Mouse (Mus musculus) spleen, postnatal 36 days (tissue): ENCODE measurements around the gene Antxr1.

Experiments
- DNase-seq, 2 experiments: peaks; one replicate each; pipeline ENCODE4 v3.0.0; 2022; ENCODE audit warnings: low spot score in 2 of 2, mixed read lengths in 1 of 2

Gene Antxr1

DNA sequence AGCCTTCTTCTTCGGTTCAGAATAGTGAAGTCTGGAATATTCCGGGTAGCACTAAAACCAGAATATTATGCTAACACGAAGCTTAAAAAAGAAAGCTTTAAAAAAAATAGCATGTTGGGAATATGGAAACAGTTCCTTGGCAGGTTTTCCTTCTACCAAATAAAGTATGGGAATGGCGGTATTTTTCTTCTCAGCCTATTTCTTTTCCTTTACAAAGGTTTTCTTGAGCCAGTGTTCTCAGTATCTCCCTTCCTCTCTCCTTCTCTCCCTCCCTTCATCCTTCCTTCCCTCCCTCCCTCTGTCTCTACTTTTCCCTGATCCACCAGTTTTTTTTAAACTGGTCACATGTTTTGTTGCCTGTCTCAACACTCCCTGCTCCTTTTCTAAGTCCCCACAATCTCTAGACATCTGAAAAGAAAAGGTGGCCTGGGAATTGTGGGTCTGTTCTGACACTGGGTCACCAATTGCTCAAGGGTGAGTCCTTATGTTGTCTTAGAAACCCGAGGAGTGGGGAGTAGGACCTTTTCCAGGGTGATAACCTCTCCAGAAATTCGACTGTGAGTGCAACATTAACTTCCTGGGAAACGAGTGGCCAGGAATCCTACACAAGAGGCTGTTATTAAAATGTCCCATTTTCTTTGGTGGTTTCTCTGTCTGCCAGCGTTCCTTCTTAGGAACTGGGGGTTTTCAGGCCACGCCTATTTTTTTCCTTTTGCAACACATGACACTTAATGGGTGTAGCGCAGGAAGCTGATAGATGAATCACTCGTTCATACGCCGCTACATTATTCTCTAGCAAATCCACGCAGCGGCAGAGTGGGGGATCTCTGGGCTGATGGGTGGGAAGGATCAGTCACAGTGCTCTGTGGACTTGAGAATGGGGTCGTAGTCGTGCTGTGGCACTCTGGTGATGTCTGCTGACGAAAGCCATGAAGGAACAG is 42.4 kb downstream of the Antxr1 start:
- no peak for DNase-seq

DNA sequence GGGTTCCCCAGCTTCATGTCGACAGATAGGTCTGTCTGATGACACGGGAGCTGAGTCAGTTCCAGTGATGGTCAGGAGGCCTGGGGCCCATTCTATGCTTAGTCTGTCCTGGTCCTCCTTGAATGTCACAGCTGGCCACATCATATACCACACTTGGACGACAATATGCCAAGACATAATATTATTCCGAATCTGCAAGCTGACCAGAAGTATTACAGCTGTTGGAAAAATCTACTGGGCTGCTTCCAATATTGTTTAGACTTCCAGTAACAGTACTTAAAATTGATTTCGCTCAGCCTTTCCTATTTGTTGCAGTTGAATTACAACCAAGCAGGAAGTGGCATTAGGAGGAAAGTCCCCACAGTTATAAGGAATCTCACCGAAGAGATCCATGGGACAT is 48.4 kb downstream of the Antxr1 start:
- no peak for DNase-seq

DNA sequence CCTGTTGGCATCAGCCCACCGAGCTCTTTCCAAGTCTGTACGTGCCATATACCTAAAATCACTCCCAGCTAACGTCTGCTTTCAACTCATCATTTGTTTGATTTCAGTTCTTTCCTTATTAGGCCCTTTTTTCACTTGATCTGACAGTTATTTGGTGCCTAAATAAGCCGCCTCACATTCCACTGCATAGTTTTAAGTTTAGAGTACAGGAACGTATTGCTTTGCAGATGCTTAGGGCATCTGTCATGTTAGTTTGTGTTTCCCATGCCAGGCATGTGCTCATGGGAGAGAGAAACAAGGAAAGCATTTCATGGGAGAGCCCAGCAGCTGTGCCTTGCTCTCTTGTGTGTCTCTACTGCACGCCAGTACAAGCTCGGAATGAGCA is 50.3 kb downstream of the Antxr1 start:
- no peak for DNase-seq

DNA sequence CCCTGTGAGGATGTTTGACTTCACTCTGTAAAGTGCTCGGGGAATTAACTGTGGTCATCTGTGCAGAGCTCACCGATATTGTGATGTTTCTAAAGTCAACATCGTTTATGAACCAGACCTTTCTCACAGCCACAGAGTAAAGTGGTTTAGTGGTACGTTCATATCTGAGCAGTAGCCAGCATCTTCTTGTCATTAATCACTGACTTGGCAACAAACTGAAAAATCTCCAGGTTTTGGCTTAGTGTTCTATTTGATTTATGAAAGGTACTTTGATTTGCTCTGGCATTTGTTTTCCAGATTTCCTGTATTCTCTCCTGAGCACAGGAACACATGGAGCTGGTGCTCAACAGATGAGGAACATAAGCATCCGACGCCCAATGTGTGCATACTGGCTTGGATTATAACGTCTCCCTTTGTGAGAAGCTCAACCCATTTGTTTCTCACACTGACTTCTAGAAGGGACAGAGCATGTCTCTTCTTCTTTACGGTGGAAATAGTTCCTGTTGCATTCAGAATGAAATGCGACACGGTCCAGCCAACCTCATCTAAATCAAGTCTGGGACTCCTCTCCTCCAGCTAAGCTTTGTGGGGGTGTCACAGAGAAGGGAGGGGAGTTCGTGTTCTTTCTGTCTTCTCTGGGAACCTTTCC is 50.8 kb downstream of the Antxr1 start:
- DNase-seq: no peak

DNA sequence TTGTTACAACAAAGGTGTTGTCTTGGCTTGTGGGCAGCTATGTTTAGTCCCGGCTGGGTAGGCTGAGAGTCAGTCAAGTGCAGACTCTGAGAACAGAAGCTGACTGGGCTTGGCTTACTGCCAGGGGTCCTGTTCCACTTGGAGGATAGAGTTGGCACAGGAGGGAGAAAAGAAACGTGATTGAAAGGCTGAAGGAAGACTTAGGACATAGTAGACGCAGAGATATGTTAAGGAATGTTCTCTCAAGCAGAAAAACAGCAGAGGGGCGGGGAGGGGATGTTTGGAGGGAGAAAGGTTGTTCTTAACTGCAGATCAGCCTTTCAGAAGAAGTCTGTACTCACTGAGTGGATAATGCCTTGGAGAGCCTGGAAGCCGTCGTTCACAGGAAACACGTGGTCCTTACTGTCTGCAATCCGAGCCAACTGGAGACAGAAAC is 53.3 kb downstream of the Antxr1 start:
- DNase-seq: no peak

DNA sequence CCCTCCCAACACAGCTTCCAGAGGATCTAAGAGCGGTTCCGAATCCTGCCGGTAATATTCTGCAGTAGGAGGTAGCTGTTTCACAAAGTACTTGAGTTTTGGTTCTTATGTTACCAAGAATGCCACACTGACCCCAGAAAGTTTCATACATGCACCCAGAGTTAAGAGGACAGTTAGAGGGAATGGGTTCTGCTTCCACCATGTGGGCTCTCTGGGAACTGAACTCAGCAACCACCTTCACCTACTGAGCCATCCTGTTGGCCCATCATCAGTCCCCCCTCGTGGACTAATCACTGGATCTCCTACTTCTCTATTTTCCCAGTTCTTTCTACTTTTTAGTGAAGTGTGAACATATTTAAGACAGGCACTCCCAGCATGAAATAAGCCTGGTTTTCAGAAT is 53.9 kb downstream of the Antxr1 start:
- no peak for DNase-seq

DNA sequence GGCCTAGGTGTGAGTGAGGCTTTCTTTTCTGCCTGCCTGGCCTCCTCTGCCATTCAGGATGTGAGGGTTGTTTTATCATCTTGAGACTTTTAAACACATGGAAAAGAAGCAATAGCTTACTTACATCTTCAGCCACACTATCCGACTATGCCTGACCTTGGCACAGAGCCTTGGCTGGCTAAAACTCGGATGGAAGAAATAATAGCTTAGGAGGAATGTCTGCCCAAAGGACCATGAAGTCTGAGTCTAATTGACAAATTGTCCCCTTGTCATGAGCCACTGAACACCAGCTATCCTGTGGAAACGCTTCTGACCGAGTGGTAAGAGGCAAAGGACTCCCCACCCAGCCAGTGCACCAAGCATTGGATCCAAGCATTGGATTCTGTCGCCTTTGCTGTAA is 57.5 kb downstream of the Antxr1 start:
- no peak for DNase-seq

DNA sequence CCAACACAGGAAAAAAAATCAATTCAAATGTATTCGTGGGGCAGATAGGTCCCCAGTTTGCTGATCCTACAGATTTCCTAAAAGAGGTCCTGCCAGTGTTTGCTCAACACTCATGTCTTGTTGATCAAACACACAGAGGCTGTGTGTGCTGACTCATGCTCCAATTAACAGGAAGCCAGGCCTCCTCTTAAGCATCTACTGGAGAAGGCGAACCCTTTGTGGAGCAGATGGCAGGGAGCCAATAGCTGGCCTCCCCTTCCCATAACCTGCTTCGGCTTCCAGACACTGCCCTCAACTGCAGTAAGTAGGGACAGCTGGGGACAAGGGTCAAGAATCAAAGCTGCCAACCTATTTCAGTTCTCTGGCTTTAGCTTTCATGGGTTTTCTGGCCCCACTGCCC is 58.1 kb downstream of the Antxr1 start:
- DNase-seq: no peak

DNA sequence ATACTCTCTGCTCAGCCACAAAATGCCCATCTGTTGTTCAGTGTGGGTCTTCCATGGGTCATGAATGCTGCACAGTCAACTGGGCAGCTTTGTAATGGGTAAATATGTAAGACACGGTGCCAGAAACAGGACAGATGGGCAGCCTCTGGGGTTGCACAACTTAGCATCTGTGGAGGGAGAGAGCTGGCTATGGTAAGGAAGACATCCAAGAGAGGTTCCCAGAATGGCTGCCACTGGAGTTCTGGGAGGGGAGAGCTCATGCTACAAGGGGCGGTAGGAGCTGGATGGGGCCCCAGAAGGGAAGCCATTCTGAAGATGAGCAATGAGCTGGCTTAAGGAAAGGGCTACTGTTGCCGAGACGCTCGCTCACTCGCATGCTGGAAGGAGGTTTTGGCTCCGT is 58.7 kb downstream of the Antxr1 start:
- no peak for DNase-seq

DNA sequence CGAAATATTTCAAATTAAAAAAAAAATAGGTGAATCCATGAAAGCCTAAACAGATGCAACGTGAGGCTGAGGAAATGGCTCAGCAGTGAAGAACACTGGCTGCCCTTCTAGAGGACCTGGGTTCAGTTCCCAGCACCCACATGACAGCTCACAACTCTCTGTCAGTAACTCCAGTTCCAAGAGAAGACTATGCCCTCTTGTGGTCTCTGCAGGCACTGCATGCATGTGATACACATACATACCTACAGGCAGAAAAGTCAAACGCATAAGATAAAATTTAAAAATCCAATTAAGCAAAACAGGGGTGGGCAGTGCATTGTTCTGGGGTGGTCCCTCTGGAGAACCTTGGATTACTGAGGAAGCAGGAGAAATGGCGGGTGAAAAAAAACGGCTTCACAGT is 60.8 kb downstream of the Antxr1 start:
- no peak for DNase-seq

DNA sequence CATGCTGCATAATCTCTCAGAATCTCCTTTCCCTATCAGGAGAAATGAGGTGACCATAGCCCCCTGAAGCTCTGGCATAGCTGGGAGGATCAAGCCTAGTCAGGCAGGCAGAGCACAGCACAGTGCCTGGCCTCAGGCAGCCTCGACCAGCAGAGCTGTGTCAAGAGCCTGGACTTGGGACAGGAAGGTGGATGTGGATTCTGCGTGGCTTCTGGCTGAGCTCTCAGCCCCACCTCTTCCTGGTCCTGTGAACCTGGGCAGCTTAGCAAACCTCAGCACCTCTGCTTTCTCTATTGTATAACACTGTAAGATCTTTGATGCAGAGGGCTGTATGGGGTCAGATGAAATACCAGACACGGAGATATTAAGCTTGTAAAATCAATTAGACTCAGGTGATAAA is 61.8 kb downstream of the Antxr1 start:
- no peak for DNase-seq

DNA sequence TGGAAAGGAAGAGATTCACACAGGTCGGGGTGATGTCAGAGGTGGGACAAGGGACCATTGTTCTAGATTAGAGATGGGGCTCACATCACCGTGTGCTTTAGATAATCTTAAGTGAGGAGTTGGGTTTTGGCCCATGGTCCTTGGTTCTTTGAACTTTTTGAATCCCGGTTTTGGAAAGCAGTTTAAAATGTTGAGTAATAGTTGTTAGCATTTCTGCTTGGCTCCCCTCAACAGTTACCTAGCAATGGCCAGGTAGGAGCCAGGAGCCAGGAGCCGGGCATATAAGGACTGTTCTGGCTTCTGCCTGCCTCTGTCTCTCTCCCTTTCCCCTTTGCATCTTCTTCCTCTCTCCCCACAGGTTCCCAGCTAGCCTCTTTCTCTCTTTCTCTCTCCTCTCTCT is 62.5 kb downstream of the Antxr1 start:
- no peak for DNase-seq

DNA sequence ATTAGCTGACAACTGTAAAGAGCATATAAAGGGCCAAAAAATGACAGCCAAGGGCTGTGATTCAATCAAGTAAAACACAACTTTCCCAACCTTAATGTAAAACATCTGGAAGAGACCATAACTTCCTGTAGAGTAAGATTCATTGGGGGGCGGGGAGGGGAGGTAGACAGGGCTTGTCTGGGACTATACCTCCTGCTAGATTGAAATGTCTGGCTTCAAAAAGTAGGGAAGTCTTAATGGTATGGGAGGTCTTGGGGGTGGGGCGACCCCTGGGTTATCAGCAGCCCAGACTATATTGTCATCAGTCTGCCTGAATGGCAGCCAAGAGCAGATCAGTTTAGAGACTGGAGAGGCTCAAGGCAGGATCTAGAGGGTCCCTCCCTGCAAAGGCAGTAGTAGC is 63.4 kb downstream of the Antxr1 start:
- no peak for DNase-seq

DNA sequence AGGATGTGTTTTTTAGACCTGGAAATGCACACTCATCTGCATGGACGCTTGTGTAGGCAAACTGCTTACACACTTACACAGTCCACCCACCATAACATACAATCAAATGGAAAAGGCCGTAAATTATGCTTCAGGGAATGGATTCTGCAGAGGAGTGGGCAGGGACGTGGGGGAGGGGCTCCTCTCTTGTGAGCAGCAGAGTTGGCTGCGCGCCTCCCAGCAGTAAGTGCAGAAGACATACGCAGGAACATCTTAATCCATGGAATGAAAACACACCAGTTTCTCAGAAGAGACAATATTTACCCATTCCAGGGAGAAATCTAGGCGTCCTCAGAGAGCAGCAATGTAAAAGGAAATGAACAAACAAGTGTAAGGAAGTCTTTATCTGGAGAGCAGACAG is 65.2 kb downstream of the Antxr1 start:
- DNase-seq: no peak

DNA sequence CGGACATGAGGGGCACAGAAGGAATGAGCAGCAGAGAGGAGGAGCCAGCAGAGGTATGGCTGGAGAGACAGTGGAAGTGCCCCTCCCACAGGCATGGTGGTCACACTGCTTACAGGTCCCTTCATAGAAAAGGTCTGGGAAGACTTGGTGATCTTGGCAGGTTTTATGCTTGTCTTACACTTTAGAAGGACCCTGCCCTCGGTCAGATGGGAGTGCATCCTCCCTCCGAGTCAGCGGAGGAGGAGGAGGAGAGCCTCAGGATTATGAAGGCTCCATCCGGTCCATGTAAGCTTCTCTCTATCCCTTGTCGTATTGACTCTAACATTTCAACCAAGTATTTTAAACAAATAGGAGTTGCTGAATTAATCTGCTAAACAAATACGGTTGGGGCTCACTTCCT is 65.7 kb downstream of the Antxr1 start:
- DNase-seq: no peak

DNA sequence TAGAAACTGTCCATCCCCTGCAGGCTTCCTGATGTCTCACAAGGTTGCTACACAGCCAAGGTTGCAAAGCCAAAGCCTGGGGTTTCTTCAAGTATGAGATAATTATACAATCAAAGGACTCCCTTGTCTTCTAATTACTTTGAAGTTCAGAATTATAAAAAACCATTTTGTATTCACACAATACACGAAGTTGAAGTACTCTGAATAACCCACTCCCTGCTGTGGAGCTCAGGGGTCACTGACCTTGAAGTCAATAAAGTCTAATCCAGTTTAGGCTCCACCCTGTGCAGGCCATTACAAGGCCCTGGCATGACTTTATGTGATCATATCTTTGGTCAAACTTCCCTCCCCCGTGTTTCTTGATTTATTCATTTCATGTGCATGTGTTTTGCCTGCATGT is 73.0 kb downstream of the Antxr1 start:
- no peak for DNase-seq

DNA sequence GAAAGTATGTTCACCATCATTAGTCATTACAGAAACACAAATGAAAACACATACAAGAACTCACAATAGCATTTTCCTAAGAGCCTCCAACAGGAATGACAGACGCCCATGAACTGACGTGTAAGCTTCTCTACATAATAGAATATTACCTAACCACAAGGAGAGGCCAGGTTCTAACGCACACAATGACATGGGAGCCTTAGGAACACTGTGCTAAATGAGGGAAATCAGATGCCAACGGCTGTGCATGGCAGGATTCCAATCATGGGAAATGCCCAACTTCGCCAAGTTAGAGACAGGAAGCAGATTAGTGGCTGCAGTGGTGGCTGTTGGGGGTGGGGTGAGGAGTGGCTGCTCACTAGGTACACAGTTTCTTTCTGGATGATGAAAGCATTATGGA is 76.6 kb downstream of the Antxr1 start:
- DNase-seq: no peak

DNA sequence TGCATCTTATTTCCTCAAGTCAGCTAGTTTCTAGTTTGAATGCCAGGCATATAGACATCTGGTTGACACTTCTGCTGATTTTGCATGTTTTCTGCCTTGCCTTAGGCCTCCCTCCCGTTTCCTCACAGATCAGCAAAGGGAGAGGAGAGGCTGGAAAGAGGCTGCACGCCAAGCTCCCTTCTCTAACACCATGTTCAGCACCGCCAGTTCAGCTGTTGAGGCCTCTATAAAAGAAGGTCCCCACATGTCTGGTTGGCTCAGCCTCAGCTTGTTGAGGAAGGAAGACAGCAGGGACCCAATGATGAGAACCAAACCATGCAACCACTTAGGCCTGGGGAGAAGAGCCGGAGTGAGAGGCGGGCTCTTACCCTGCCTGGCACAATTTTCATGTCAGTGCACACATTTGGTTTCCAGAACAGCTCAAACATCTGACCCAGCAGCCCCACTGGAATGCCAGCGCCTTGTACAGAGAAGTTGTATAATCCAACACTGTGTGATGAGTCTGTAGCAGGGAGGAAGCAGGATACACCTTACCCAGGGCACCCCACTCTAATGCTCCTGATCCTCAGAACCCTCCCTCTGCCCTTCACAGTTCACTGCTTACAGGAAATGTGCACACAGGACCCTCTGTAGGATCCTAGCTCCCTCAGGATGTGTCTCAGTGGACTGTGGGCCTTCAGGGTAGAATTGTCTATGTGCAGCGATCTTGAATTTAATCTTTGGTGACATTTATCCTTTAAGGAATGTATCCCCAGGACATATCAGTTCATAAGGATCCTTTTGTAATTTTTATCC is 77.4 kb downstream of the Antxr1 start:
- peak; percentile 33 to 37 for DNase-seq

DNA sequence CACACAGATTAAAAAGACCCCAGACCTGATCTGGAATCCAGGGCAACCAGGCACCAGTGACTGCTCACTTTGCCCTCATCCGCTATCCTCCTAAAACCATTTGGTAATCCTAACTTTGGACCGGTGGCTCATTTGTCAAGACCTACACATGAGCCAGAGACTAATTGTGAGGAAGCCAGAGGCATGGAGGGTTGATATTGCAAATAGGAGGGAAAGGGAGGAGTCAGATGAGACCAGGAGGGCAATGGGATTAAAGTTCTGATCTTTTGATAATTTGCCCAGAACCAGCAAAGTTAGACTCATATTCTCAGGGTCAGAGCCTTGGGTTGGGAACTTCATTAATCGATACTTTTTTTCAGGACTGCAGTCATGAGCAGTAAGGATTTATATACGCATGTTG is 78.2 kb downstream of the Antxr1 start:
- DNase-seq: no peak

DNA sequence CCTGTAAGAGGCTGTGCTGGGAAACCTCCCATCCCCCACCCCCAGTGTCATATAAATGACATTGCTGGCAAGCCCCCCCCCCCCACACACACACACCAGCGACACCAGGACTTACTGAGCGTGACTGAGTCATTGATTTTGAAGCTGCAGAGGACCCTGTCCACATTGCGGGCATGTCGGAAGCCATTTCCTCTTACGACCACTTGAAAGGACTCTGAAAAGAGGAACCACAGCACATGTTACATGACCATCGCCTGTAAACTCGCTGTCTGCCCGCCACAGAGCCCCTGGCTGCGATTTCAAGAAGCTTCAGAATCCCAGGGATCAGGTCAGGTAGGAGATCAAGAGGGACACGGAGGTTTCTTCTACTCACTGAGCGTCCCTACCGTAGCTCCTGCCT is 80.0 kb downstream of the Antxr1 start:
- DNase-seq: peak; percentile 16 to 18

DNA sequence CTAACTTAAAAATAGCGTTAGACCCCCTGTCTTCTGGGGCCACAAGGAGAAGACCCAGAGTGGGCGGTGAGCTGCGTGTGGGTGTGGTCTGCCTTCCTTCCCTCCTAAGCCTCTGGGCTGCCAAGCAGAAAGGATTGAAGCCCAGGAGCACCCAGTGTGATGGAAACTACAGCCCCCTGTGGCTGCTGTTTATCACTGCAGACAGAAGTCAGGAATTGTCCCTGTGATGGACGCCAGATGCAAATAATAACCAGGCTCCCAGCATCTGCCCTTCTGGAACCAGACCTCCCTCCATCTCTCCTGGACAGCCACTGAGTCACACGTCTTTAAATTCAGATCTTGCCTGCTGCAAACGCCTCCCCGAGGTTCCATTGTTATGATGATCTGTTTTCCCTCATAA is 80.9 kb downstream of the Antxr1 start:
- no peak for DNase-seq

DNA sequence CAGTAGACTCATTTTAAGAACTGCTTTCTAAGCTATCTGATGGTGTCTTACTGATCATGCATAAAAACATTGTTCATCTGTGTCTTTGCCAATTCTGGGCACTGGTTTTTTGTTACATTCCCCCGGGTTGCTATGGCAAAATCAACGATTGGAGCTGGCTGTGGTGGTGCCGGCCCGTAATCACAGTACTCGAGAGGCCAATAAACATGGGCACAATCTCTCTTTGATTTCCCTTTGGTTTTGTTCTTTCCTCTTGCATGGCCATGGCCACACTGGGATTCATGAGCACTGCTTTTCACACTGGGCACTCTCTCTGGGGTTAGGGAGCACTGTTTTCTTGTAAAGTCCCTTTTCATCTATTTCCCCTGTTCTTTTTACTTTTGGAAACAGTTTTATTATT is 83.9 kb downstream of the Antxr1 start:
- no peak for DNase-seq

DNA sequence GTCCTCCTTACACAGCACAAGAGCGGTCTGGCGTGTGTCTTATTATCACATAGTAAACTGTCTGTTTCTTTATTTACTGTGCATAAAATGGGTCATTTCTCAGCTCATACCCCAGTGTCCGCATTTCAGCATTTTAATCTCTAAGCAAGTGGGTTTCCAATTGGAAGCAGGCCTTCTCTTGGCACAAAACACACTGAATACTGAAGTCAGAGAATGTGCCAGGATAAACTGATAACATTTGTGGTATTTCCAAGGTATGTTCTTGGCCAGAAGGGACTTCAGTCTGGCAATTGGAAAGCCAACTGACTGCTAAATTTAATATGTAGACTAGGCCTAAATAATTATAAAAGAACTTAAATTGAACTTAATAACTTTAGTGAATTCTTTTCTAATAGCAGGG is 84.9 kb downstream of the Antxr1 start:
- DNase-seq: no peak
